Mouse (Mus musculus) embryonic facial prominence, embryonic 15.5 days (tissue): ENCODE measurements at regions not wholly inside any gene's neighbourhood (a gene's known extent, or its start where the extent isn't known, plus 50 kb on each side); places are given as distances from the start of the nearest gene placed in this dataset.
"Not testable (repeated sequence)": the region's sequence is repeated elsewhere in the genome, so short reads cannot be mapped to it uniquely, and the experiment has no call there.

Experiments used
- ATAC-seq: fragments of 200-750 bp; cut with Nextera tagmentation; 2 replicates; pipeline ENCODE4 v1.8.0; 2017; ENCODE audit warnings: low read depth, moderate TSS enrichment; ENCODE audit not compliant: insufficient number of reproducible peaks, low FRiP score, low TSS enrichment
- H3K27ac ChIP-seq: fragments of 300-500 bp; sonication (generic); replicated peaks from 2 replicates; pipeline ENCODE4 v1.5.1; 2015; ENCODE audit warnings: mild to moderate bottlenecking, inconsistent platforms
- H3K27me3 ChIP-seq: fragments of 300-500 bp; sonication (generic); 2 replicates; pipeline ENCODE4 v1.6.1; 2015; ENCODE audit warnings: inconsistent platforms
- H3K36me3 ChIP-seq: fragments of 300-500 bp; sonication (generic); 2 replicates; pipeline ENCODE4 v1.6.1; 2015; ENCODE audit warnings: mild to moderate bottlenecking, inconsistent platforms
- H3K4me1 ChIP-seq: fragments of 300-500 bp; sonication (generic); 2 replicates; pipeline ENCODE4 v1.6.1; 2015; ENCODE audit warnings: inconsistent platforms
- H3K4me2 ChIP-seq: fragments of 300-500 bp; sonication (generic); replicated peaks from 2 replicates; pipeline ENCODE4 v1.6.1; 2015; ENCODE audit warnings: mild to moderate bottlenecking, inconsistent platforms
- H3K4me3 ChIP-seq: fragments of 300-500 bp; sonication (generic); replicated peaks from 2 replicates; pipeline ENCODE4 v1.5.1; 2015; ENCODE audit warnings: mild to moderate bottlenecking, inconsistent platforms
- H3K9ac ChIP-seq: fragments of 300-500 bp; sonication (generic); 2 replicates; pipeline ENCODE4 v1.6.1; 2015; ENCODE audit warnings: inconsistent platforms
- H3K9me3 ChIP-seq: fragments of 300-500 bp; sonication (generic); replicated peaks from 2 replicates; pipeline ENCODE4 v1.6.1; 2016; ENCODE audit warnings: inconsistent platforms
- WGBS: fragments of 180-500 bp; shearing (Covaris S2); methylation state at CpG from one replicate; pipeline ENCODE4 v1.1.7; 2015; 5-methylcytosine and 5-hydroxymethylcytosine counted together

- ATAC-seq: 0 out of 2 replicates have a peak, but pooled peaks have one; percentile 60
- H3K4me3 ChIP-seq: no peak overlapping the region
- H3K4me1 ChIP-seq: no peaks in the 10 kb centered on the region
- no peaks in the 10 kb centered on the region for H3K36me3 ChIP-seq
- H3K27me3 ChIP-seq: no peaks in the 10 kb centered on the region
- H3K9me3 ChIP-seq: no peaks in the 10 kb centered on the region
- no peak overlapping the region for H3K9ac ChIP-seq
- H3K27ac ChIP-seq: no peak overlapping the region
- WGBS: 26% methylated on average over 1 of the region's 1 CpGs
- no peak overlapping the region for H3K4me2 ChIP-seq
Measured at GRCm38 (mm10) chr13:25609241-25609640, 338.9 kb upstream of the Nrsn1 start.

DNA sequence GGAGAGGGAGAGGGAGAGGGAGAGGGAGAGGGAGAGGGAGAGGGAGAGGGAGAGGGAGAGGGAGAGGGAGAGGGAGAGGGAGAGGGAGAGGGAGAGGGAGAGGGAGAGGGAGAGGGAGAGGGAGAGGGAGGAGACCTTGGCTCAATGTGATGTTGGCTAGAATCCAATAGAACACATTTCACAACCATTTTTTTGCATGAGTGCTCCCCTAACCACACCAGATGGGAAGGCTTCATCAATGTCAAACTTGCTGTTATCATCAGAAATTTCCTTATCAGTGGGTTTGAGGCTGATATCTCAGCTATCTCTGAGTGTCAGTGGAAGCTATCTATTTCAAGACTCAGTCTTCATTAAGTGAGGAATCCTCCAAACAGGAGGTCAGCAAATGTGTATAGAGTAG lies 331.0 kb upstream of the Nrsn1 start:
- not testable (repeated sequence) for ATAC-seq, H3K4me3 ChIP-seq, H3K9ac ChIP-seq, H3K4me2 ChIP-seq, H3K36me3 ChIP-seq, H3K27me3 ChIP-seq, H3K4me1 ChIP-seq, H3K9me3 ChIP-seq, H3K27ac ChIP-seq

GRCm38 (mm10) chr13:25594629-25595028 lies 324.3 kb upstream of the Nrsn1 start:
- Histone ChIP-seq H3K9me3 (no peaks in the 10 kb centered on the region), H3K9ac (no peak overlapping the region), H3K27me3 (no peaks in the 10 kb centered on the region), H3K27ac (no peak overlapping the region), H3K4me1 (no peaks in the 10 kb centered on the region), H3K4me2 (no peak overlapping the region), H3K4me3 (no peak overlapping the region), H3K36me3 (no peaks in the 10 kb centered on the region)
- 87% methylated on average over 3 of the region's 3 CpGs for WGBS
- no peak for ATAC-seq

DNA sequence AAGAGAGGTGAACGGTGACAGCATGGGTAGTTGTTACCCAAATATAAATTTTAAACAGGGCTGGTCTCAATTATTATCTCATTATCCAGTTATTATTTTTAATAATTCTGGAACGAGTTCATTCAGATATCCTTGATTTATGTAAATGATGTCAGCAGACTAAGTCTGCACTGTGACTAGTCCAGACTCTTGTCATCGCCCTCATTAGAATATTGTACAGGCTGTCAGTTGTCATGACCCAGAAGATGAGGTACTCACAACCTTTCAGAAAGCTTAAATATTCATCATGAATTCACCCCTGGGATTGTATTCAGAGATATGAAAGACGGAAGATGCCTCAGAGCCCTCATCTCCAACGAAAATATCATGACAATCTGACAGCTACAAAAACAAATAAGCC lies 300.3 kb upstream of the Nrsn1 start:
- ATAC-seq: no peak
- 71% methylated on average over 5 of the region's 5 CpGs for WGBS
- no peak overlapping the region for H3K27ac ChIP-seq

GRCm38 (mm10) chr13:25562746-25563145 lies 292.4 kb upstream of the Nrsn1 start:
- no peak for ATAC-seq

More for the DNA sequence above, 300.3 kb upstream of the Nrsn1 start:
- H3K4me2 ChIP-seq: no peak overlapping the region
- no peaks in the 10 kb centered on the region for H3K4me1 ChIP-seq
- no peaks in the 10 kb centered on the region for H3K36me3 ChIP-seq
- H3K9me3 ChIP-seq: no peaks in the 10 kb centered on the region
- H3K9ac ChIP-seq: no peak overlapping the region
- no peaks in the 10 kb centered on the region for H3K27me3 ChIP-seq
- no peak overlapping the region for H3K4me3 ChIP-seq

GRCm38 (mm10) chr13:25560339-25560738 lies 290.0 kb upstream of the Nrsn1 start:
- H3K36me3 ChIP-seq: no peaks in the 10 kb centered on the region
- WGBS: 51% methylated on average over 2 of the region's 2 CpGs
- H3K4me2 ChIP-seq: no peak overlapping the region
- H3K27me3 ChIP-seq: no peaks in the 10 kb centered on the region
- no peak overlapping the region for H3K27ac ChIP-seq
- no peak overlapping the region for H3K4me3 ChIP-seq
- H3K9ac ChIP-seq: no peak overlapping the region
- ATAC-seq: no peak
- H3K4me1 ChIP-seq: no peaks in the 10 kb centered on the region
- no peaks in the 10 kb centered on the region for H3K9me3 ChIP-seq

More at GRCm38 (mm10) chr13:25562746-25563145, 292.4 kb upstream of the Nrsn1 start:
- H3K9ac ChIP-seq: no peak overlapping the region
- no peaks in the 10 kb centered on the region for H3K36me3 ChIP-seq
- H3K4me1 ChIP-seq: no peaks in the 10 kb centered on the region
- H3K4me2 ChIP-seq: no peak overlapping the region
- H3K4me3 ChIP-seq: no peak overlapping the region
- WGBS: 1% methylated on average over 2 of the region's 2 CpGs
- no peak overlapping the region for H3K27ac ChIP-seq
- no peaks in the 10 kb centered on the region for H3K27me3 ChIP-seq
- no peaks in the 10 kb centered on the region for H3K9me3 ChIP-seq

GRCm38 (mm10) chr13:25554962-25555361 lies 284.7 kb upstream of the Nrsn1 start:
- ATAC-seq: no peak
- Histone ChIP-seq H3K9ac (no peak overlapping the region), H3K36me3 (no peaks in the 10 kb centered on the region), H3K9me3 (no peaks in the 10 kb centered on the region), H3K4me2 (no peak overlapping the region), H3K27ac (no peak overlapping the region), H3K4me1 (no peaks in the 10 kb centered on the region), H3K4me3 (no peak overlapping the region), H3K27me3 (no peaks in the 10 kb centered on the region)
- 64% methylated on average over 6 of the region's 6 CpGs for WGBS

DNA sequence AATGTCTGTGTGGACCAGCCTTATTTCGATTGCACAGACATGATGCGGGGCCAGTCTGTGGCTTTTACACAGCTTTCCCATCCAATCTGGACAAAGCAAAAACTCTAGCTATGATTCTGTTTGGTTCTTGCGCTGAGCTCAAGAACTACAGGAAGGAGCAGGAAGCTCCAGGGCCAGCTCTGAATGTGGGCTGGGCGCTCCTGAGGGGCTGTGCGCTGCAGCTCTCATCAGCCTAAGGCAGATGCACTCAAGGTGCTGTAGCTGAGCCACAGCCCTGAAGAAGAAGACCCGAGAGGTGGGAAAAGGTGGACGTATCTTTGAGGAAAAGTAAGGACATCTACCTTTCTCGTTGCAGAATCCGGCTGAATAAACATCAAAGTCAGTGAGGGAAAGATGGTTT lies 278.2 kb upstream of the Nrsn1 start:
- H3K36me3 ChIP-seq: no peaks in the 10 kb centered on the region
- 81% methylated on average over 9 of the region's 9 CpGs for WGBS
- no peak for ATAC-seq
- H3K9me3 ChIP-seq: no peaks in the 10 kb centered on the region
- H3K9ac ChIP-seq: no peak overlapping the region
- no peaks in the 10 kb centered on the region for H3K27me3 ChIP-seq
- H3K27ac ChIP-seq: no peak overlapping the region
- no peaks in the 10 kb centered on the region for H3K4me1 ChIP-seq
- no peak overlapping the region for H3K4me3 ChIP-seq
- no peak overlapping the region for H3K4me2 ChIP-seq

- Histone ChIP-seq H3K4me2 (no peak overlapping the region), H3K36me3 (no peaks in the 10 kb centered on the region), H3K27me3 (no peaks in the 10 kb centered on the region), H3K4me3 (no peak overlapping the region), H3K4me1 (no peaks in the 10 kb centered on the region), H3K9me3 (no peaks in the 10 kb centered on the region), H3K9ac (no peak overlapping the region), H3K27ac (no peak overlapping the region)
- WGBS: 72% methylated on average over 12 of the region's 12 CpGs
- no peak for ATAC-seq
Measured at GRCm38 (mm10) chr13:25547150-25548145, 277.1 kb upstream of the Nrsn1 start.

- Histone ChIP-seq H3K36me3 (no peaks in the 10 kb centered on the region), H3K4me3 (no peak overlapping the region), H3K9me3 (no peaks in the 10 kb centered on the region), H3K27me3 (no peaks in the 10 kb centered on the region), H3K4me1 (no peaks in the 10 kb centered on the region), H3K27ac (no peak overlapping the region), H3K9ac (no peak overlapping the region), H3K4me2 (no peak overlapping the region)
- 58% methylated on average over 3 of the region's 3 CpGs for WGBS
- ATAC-seq: no peak
Measured at GRCm38 (mm10) chr13:25524094-25524493, 253.8 kb upstream of the Nrsn1 start.

- Histone ChIP-seq H3K9ac (no peak overlapping the region), H3K36me3 (no peaks in the 10 kb centered on the region), H3K4me1 (no peaks in the 10 kb centered on the region), H3K4me3 (no peak overlapping the region), H3K27ac (no peak overlapping the region), H3K27me3 (no peaks in the 10 kb centered on the region), H3K9me3 (no peaks in the 10 kb centered on the region), H3K4me2 (no peak overlapping the region)
- ATAC-seq: no peak
Measured at GRCm38 (mm10) chr13:25507355-25507754, 237.1 kb upstream of the Nrsn1 start.
